In genomic region chr19:9998063-9998416, GRCm38 (mm10) we compare ENCODE assay signal across 26 mouse cellular contexts. TPM values are rescaled to one million over a fixed set of nuclear protein-coding genes. Genes with fewer than 3 reads are reported as not detected.
"Had no signal": no experiment of that assay in that cellular context is flagged by ENCODE, and none has a peak within 500 bp of the region (broad histone marks: within the 10 kb centered on the region; RNA-seq: fewer than 3 reads in every experiment).

No protein-coding gene starts in this region.

- H3K36me3 ChIP-seq: embryonic facial prominence, embryonic 10.5 days; embryonic facial prominence, embryonic 12.5 days; embryonic facial prominence, embryonic 13.5 days; embryonic facial prominence, embryonic 15.5 days; forebrain, embryonic 10.5 days; forebrain, embryonic 12.5 days; forebrain, embryonic 15.5 days had no signal

- DNase-seq: cerebellum, adult 2 months; cerebellum, adult 8-10 months; cerebellum, adult 9-10 months; cerebellum, adult 9-11 months; cerebellum, postnatal 25 days; cerebellum, postnatal 36 days; embryo, embryonic 11 days; forebrain, postnatal 0 days; gastrocnemius, adult 2 months; gastrocnemius, postnatal 10 days; gastrocnemius, postnatal 14 days; gastrocnemius, postnatal 25 days; gastrocnemius, postnatal 36 days; heart, adult 18-20 months; heart, adult 2 months had no signal

- H3K9me3 ChIP-seq: embryonic facial prominence, embryonic 12.5 days; embryonic facial prominence, embryonic 15.5 days; forebrain, embryonic 10.5 days; forebrain, embryonic 12.5 days; forebrain, embryonic 13.5 days; forebrain, embryonic 15.5 days had no signal

- H3K9ac ChIP-seq: embryonic facial prominence, embryonic 12.5 days; embryonic facial prominence, embryonic 13.5 days; embryonic facial prominence, embryonic 15.5 days; forebrain, embryonic 12.5 days; forebrain, embryonic 13.5 days; forebrain, embryonic 15.5 days; forebrain, postnatal 0 days had no signal

- H3K27me3 ChIP-seq: embryonic facial prominence, embryonic 12.5 days; embryonic facial prominence, embryonic 13.5 days; embryonic facial prominence, embryonic 15.5 days; forebrain, embryonic 12.5 days; forebrain, embryonic 13.5 days; forebrain, embryonic 15.5 days had no signal

- H3K4me1 ChIP-seq: forebrain, embryonic 13.5 days had no signal

- ATAC-seq: forebrain, embryonic 13.5 days; forebrain, embryonic 14.5 days; forebrain, embryonic 15.5 days; forebrain, embryonic 16.5 days had no signal

- H3K4me2 ChIP-seq: embryonic facial prominence, embryonic 12.5 days; embryonic facial prominence, embryonic 13.5 days; embryonic facial prominence, embryonic 15.5 days; forebrain, embryonic 12.5 days; forebrain, embryonic 13.5 days; forebrain, embryonic 15.5 days had no signal

- H3K27ac ChIP-seq: embryonic facial prominence, embryonic 10.5 days; embryonic facial prominence, embryonic 12.5 days; embryonic facial prominence, embryonic 13.5 days; embryonic facial prominence, embryonic 15.5 days; forebrain, embryonic 10.5 days; forebrain, embryonic 12.5 days; forebrain, embryonic 13.5 days; forebrain, embryonic 15.5 days; gastrocnemius, adult 2 months; heart, adult 2 months had no signal

- H3K4me3 ChIP-seq: embryonic facial prominence, embryonic 10.5 days; embryonic facial prominence, embryonic 12.5 days; embryonic facial prominence, embryonic 13.5 days; embryonic facial prominence, embryonic 15.5 days; erythroblast, embryonic 14.5 days; forebrain, embryonic 10.5 days; forebrain, embryonic 12.5 days; forebrain, embryonic 13.5 days; forebrain, embryonic 15.5 days; gastrocnemius, adult 2 months; heart, adult 2 months had no signal

RNA-seq across cellular contexts. Expression of gene Best1, which starts 3.4 kb away (rescaled TPM):
- polyA plus RNA-seq: erythroblast, embryonic 14.5 days had no signal
